Mouse (Mus musculus): Measurements from ENCODE around the gene Pcdh10.

GRCm38 (mm10) chr3:45385451-45385850 lies 7.3 kb downstream of the Pcdh10 start:
- no peak for TF ChIP-seq CTCF (IDR thresholded peaks at IDR 0.05)
- no peak for TF ChIP-seq EP300 (IDR thresholded peaks at IDR 0.05)
